Mouse (Mus musculus) hindbrain, embryonic 15.5 days (tissue): Measurements from ENCODE around the gene Slxl1. TPM values are rescaled to one million over a fixed set of nuclear protein-coding genes. Genes with fewer than 3 reads are reported as not detected.
"Not testable (repeated sequence)": the region's sequence is repeated elsewhere in the genome, so short reads cannot be mapped to it uniquely, and the experiment has no call there.

Source experiments
- ATAC-seq: fragments of 200-750 bp; cut with Nextera tagmentation; 2 replicates; pipeline ENCODE4 v1.8.0; 2017; ENCODE audit warnings: low read depth, moderate number of reproducible peaks, moderate TSS enrichment; ENCODE audit not compliant: low FRiP score
- H3K27ac ChIP-seq: fragments of 300-500 bp; sonication (generic); replicated peaks from 2 replicates; pipeline ENCODE4 v1.5.1; 2015; ENCODE audit warnings: mild to moderate bottlenecking, inconsistent platforms
- H3K27me3 ChIP-seq: fragments of 300-500 bp; sonication (generic); 2 replicates; pipeline ENCODE4 v1.6.1; 2015; ENCODE audit warnings: control low read depth, inconsistent platforms
- H3K36me3 ChIP-seq: fragments of 300-500 bp; sonication (generic); 2 replicates; pipeline ENCODE4 v1.6.1; 2015; ENCODE audit warnings: control low read depth, inconsistent platforms
- H3K4me1 ChIP-seq: fragments of 300-500 bp; sonication (generic); replicated peaks from 2 replicates; pipeline ENCODE4 v1.6.1; 2015; ENCODE audit warnings: control low read depth, inconsistent platforms
- H3K4me2 ChIP-seq: fragments of 300-500 bp; sonication (generic); 2 replicates; pipeline ENCODE4 v1.6.1; 2015; ENCODE audit warnings: moderate library complexity, mild to moderate bottlenecking, inconsistent platforms
- H3K4me3 ChIP-seq: fragments of 300-500 bp; sonication (generic); 2 replicates; pipeline ENCODE4 v1.5.1; 2015; ENCODE audit warnings: mild to moderate bottlenecking, inconsistent platforms
- H3K9ac ChIP-seq: fragments of 300-500 bp; sonication (generic); 2 replicates; pipeline ENCODE4 v1.6.1; 2015; ENCODE audit warnings: inconsistent platforms
- H3K9me3 ChIP-seq: fragments of 300-500 bp; sonication (generic); 2 replicates; pipeline ENCODE4 v1.6.1; 2016; ENCODE audit warnings: control low read depth, inconsistent platforms
- WGBS: fragments of 180-500 bp; shearing (Covaris S2); methylation state at CpG from one replicate; pipeline ENCODE4 v1.1.7; 2015; 5-methylcytosine and 5-hydroxymethylcytosine counted together
- polyA plus RNA-seq: library from polyadenylated mRNA; unstranded; fragments of >200 nt; fragmentation: Nextera tagmentation; extraction: Ambion mirVana; gene quantifications from 2 replicates; pipeline ENCODE4 v1.2.1, GENCODE M21; 2015

Gene Slxl1
- not detected in 2 replicates for polyA plus RNA-seq

DNA sequence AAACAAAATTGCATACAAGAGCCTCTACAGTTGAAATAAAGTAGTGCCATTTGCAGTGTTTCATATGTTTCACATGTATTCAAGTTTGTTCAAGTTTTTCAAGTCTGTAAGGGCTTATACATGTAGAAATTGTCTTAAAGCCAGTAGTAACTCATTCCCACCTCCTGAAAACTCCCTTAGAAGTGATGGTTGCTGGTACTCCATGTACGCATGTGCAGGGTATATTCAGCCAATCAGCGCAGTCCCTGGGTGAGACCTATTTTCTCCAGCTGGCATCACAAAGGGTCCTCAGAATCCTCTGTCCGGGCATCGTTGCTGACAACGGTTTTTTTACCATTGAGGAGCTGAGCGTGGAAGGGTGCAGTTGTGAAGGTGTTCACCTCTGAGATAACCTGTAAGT, at the start of gene Slxl1:
Gene Slxl1 (plus strand): TSS at position 301 of the 400 bp plus-strand sequence.
- no CpG with 5 or more reads among the region's 6 CpGs for WGBS
- ATAC-seq, H3K36me3 ChIP-seq, H3K27me3 ChIP-seq, H3K4me2 ChIP-seq, H3K4me1 ChIP-seq, H3K27ac ChIP-seq, H3K4me3 ChIP-seq, H3K9ac ChIP-seq, H3K9me3 ChIP-seq: not testable (repeated sequence)
